Mouse (Mus musculus) bone marrow, adult 2 months (tissue): ENCODE measurements around the gene Gal3st2b. TPM values are rescaled to one million over a fixed set of nuclear protein-coding genes. Genes with fewer than 3 reads are reported as not detected.
"Not testable (repeated sequence)": the region's sequence is repeated elsewhere in the genome, so short reads cannot be mapped to it uniquely, and the experiment has no call there.

ENCODE experiments used
- H3K27ac ChIP-seq: fragments of 200-500 bp; 2 replicates; pipeline ENCODE4 v1.5.1; 2012; ENCODE audit warnings: low read depth, mild to moderate bottlenecking, control low read depth, inconsistent platforms, low read length; ENCODE audit not compliant: control insufficient read depth, poor library complexity, insufficient read depth
- H3K4me1 ChIP-seq: fragments of 200-500 bp; 2 replicates; pipeline ENCODE4 v1.6.1; 2011; ENCODE audit warnings: low read length; ENCODE audit not compliant: control insufficient read depth, insufficient read depth
- H3K4me3 ChIP-seq: fragments of 200-500 bp; replicated peaks from 2 replicates; pipeline ENCODE3; 2011; ENCODE audit warnings: mild to moderate bottlenecking, low read depth, low read length, control low read depth; ENCODE audit not compliant: control insufficient read depth
- CTCF ChIP-seq: fragments of 200-500 bp; IDR thresholded peaks from 2 replicates; pipeline ENCODE4 v1.5.1; 2011; ENCODE audit warnings: low read length, control low read depth; ENCODE audit not compliant: control insufficient read depth, insufficient read depth
- POLR2A ChIP-seq: fragments of 200-500 bp; IDR thresholded peaks from 2 replicates; pipeline ENCODE4 v1.6.1; 2011; ENCODE audit warnings: low read depth, mild to moderate bottlenecking, control low read depth, low read length, borderline replicate concordance; ENCODE audit not compliant: control insufficient read depth
- WGBS: fragments of 180-500 bp; shearing (Covaris S2); methylation state at CpG from one replicate; pipeline ENCODE4 v1.1.7; 2018; 5-methylcytosine and 5-hydroxymethylcytosine counted together
- polyA plus RNA-seq: library from polyadenylated mRNA; stranded (reverse); fragments of >200 nt; gene quantifications from 2 replicates; pipeline ENCODE4 v1.2.4, GENCODE M21; 2011; ENCODE audit warnings: low replicate concordance; ENCODE audit not compliant: missing spikeins, insufficient read depth, insufficient read length

Gene Gal3st2b
- polyA plus RNA-seq, 1 experiment, result not detected

DNA sequence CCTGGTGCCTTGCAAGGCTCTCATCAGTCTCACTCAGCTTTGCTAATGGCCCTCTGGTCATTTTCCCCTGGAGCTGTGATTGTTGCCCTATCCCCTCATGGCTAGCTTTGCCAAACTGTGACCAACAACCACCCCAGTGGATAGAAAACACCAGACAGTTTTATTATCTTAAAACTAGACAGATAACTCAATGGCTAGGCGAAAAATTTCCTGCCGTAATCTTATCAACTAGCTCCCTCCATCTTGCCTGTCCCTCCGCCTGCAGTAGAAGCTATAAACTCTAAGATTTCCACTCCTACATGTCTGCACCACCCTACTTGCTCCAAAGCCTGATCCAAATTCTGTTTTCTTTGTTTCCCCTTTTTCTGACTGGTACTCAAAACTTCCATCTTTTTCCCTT is 68.1 kb downstream of the Gal3st2b start:
- TF ChIP-seq CTCF, result no peak
- TF ChIP-seq POLR2A, result no peak
- Histone ChIP-seq H3K27ac (no peak overlapping the region), H3K4me3 (no peak overlapping the region), H3K4me1 (no peaks in the 10 kb centered on the region)
- 69% methylated on average over 3 of the region's 3 CpGs for WGBS

DNA sequence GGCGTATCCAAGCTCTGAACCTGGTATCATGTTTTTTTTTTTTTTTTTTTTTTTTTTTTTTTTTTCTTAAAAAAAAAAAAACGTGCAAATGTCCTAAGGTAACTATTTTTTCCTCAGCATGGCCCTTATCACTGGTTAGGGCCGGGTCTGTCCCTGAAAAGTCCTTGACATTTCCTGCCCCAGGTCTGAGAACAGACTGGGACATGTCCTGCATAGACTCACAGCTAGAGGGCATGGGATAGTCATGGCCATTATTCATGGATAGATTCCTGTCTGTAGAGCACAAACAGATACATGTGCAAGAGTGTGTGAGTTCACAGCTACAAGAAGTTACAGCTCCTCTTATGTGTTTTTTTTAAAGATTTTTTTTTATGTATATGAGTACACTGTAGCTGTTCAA is 70.7 kb downstream of the Gal3st2b start:
- TF ChIP-seq POLR2A (no peak), CTCF (no peak)
- Histone ChIP-seq H3K4me1 (no peaks in the 10 kb centered on the region), H3K27ac (no peak overlapping the region), H3K4me3 (no peak overlapping the region)
- 51% methylated on average over 3 of the region's 3 CpGs for WGBS

DNA sequence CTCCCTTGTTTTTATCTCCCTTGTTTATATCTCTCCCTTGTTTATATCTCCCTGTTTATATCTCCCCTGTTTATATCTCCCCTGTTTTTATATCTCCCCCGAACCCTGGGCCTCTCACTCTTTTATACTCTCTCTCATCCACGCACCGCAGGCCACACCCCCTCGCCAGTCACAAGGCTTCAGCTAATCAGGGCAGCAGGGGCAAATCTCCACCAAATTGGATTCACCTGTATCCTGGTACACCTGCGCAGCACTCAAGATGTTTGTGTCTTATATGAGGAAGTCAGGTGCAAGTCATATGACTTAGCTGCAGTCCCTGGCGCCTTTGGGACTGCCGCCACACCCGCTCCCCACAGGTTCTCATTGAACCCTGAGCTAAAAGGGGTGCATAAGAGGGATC is 72.1 kb downstream of the Gal3st2b start, which contains the start of gene Gal3st2c:
TSS of gene Gal3st2c (plus strand) at position 301 of the 400 bp plus-strand sequence.
- WGBS, result 87% methylated on average over 8 of the region's 8 CpGs
- not testable (repeated sequence) for H3K4me1 ChIP-seq, H3K4me3 ChIP-seq, H3K27ac ChIP-seq

GRCm38 (mm10) chr1:93991068-93991467 is 73.0 kb downstream of the Gal3st2b start:
- not testable (repeated sequence) for H3K4me3 ChIP-seq, H3K27ac ChIP-seq, H3K4me1 ChIP-seq
- 2% methylated on average over 2 of the region's 2 CpGs for WGBS

GRCm38 (mm10) chr1:93991491-93991890 is 73.4 kb downstream of the Gal3st2b start:
- H3K4me3 ChIP-seq, H3K27ac ChIP-seq, H3K4me1 ChIP-seq: not testable (repeated sequence)
- WGBS, result 64% methylated on average over 3 of the region's 3 CpGs

Other genes with a start within 250 kb of the Gal3st2b start
- 1.3 and 3.1 TPM in 2 replicates for gene Bok, start 232.7 kb upstream of the Gal3st2b start, polyA plus RNA-seq
- gene Atg4b, start 166.8 kb upstream of the Gal3st2b start, polyA plus RNA-seq, result 42.7 and 56.8 TPM in 2 replicates
- 4.2 and 13.0 TPM in 2 replicates for gene Thap4, start 163.4 kb upstream of the Gal3st2b start, polyA plus RNA-seq
- gene Dtymk, start 116.4 kb upstream of the Gal3st2b start, polyA plus RNA-seq, result 122 and 128 TPM in 2 replicates
- 12.0 and 17.7 TPM in 2 replicates for gene Ing5, start 114.3 kb upstream of the Gal3st2b start, polyA plus RNA-seq
- 8.8 and 23.7 TPM in 2 replicates for gene D2hgdh, start 93.4 kb upstream of the Gal3st2b start, polyA plus RNA-seq
- not detected in 2 replicates for gene Gal3st2, start 57.0 kb upstream of the Gal3st2b start, polyA plus RNA-seq
- gene Gal3st2c, start 72.2 kb downstream of the Gal3st2b start, polyA plus RNA-seq, result 0.11 and 0.15 TPM in 2 replicates
- not detected in 2 replicates for gene Neu4, start 102.1 kb downstream of the Gal3st2b start, polyA plus RNA-seq
- not detected in 2 replicates for gene Pdcd1, start 134.2 kb downstream of the Gal3st2b start, polyA plus RNA-seq